Mouse (Mus musculus) thymus, postnatal 36 days (tissue): ENCODE data around the gene Zcwpw1.
"Not testable (repeated sequence)": the region's sequence is repeated elsewhere in the genome, so short reads cannot be mapped to it uniquely, and the experiment has no call there.

ENCODE experiments used
- DNase-seq, 2 experiments: peaks; one replicate each; pipeline ENCODE4 v3.0.0; 2022; ENCODE audit warnings: mixed read lengths in 2 of 2

Zcwpw1 gene

GRCm38 (mm10) chr5:137785164-137786031 is 2.2 kb upstream of the Zcwpw1 start:
- DNase-seq: peak in 1 of 2 experiments; percentile 80

- peak; percentile 98 to 99 for DNase-seq
These were observed 1.3 kb upstream of the Zcwpw1 start for GRCm38 (mm10) chr5:137786109-137786942.

- peak; percentile 20 to 62 for DNase-seq
These were observed 573 bp downstream of the Zcwpw1 start for GRCm38 (mm10) chr5:137788171-137788570.

- no peak for DNase-seq
These were observed 1.4 kb downstream of the Zcwpw1 start for GRCm38 (mm10) chr5:137788946-137789531.

GRCm38 (mm10) chr5:137791553-137791952 is 4.0 kb downstream of the Zcwpw1 start:
- no peak for DNase-seq

- no peak for DNase-seq
These were observed 9.0 kb downstream of the Zcwpw1 start for GRCm38 (mm10) chr5:137796606-137797005.

- DNase-seq: no peak
These were observed 13.3 kb downstream of the Zcwpw1 start for GRCm38 (mm10) chr5:137800917-137801316.

GRCm38 (mm10) chr5:137806158-137806557 is 18.6 kb downstream of the Zcwpw1 start:
- no peak for DNase-seq

GRCm38 (mm10) chr5:137808316-137808715 is 20.7 kb downstream of the Zcwpw1 start:
- DNase-seq: no peak

GRCm38 (mm10) chr5:137817466-137818222 is 30.0 kb downstream of the Zcwpw1 start:
- DNase-seq: no peak

GRCm38 (mm10) chr5:137822126-137822525 is 34.5 kb downstream of the Zcwpw1 start:
- DNase-seq: no peak

- DNase-seq: no peak
These were observed 35.0 kb downstream of the Zcwpw1 start for GRCm38 (mm10) chr5:137822602-137823001.

- DNase-seq: no peak
These were observed 36.0 kb downstream of the Zcwpw1 start for GRCm38 (mm10) chr5:137823455-137824045.

GRCm38 (mm10) chr5:137825030-137825429 is 37.4 kb downstream of the Zcwpw1 start:
- no peak for DNase-seq

- DNase-seq: no peak
These were observed 38.4 kb downstream of the Zcwpw1 start for GRCm38 (mm10) chr5:137825971-137826370.

GRCm38 (mm10) chr5:137826421-137826820 is 38.8 kb downstream of the Zcwpw1 start:
- no peak for DNase-seq

- DNase-seq: no peak
These were observed 41.1 kb downstream of the Zcwpw1 start for GRCm38 (mm10) chr5:137828694-137829093.

GRCm38 (mm10) chr5:137830238-137830637 is 42.6 kb downstream of the Zcwpw1 start:
- no peak for DNase-seq

- DNase-seq: no peak
These were observed 43.5 kb downstream of the Zcwpw1 start for GRCm38 (mm10) chr5:137831106-137831505.

- no peak for DNase-seq
These were observed 43.9 kb downstream of the Zcwpw1 start for GRCm38 (mm10) chr5:137831506-137831905.

GRCm38 (mm10) chr5:137833500-137833899 is 45.9 kb downstream of the Zcwpw1 start:
- no peak for DNase-seq

GRCm38 (mm10) chr5:137835966-137836520 is 48.4 kb downstream of the Zcwpw1 start, which contains the start of gene Pilra:
TSS of gene Pilra (minus strand) at chr5:137836281.
- not testable (repeated sequence) for DNase-seq
